Mouse (Mus musculus): ENCODE data around the gene Fzr1. TPM values are rescaled to one million over a fixed set of nuclear protein-coding genes. Genes with fewer than 3 reads are reported as not detected.
A peak's percentile ranks its signal among the peaks of the same experiment; 100 is the strongest.

The Fzr1 gene
- total RNA-seq (2015) (17.1 and 21.7 TPM in 2 replicates), total RNA-seq (2017) (17.3 and 17.8 TPM in 2 replicates)

DNA sequence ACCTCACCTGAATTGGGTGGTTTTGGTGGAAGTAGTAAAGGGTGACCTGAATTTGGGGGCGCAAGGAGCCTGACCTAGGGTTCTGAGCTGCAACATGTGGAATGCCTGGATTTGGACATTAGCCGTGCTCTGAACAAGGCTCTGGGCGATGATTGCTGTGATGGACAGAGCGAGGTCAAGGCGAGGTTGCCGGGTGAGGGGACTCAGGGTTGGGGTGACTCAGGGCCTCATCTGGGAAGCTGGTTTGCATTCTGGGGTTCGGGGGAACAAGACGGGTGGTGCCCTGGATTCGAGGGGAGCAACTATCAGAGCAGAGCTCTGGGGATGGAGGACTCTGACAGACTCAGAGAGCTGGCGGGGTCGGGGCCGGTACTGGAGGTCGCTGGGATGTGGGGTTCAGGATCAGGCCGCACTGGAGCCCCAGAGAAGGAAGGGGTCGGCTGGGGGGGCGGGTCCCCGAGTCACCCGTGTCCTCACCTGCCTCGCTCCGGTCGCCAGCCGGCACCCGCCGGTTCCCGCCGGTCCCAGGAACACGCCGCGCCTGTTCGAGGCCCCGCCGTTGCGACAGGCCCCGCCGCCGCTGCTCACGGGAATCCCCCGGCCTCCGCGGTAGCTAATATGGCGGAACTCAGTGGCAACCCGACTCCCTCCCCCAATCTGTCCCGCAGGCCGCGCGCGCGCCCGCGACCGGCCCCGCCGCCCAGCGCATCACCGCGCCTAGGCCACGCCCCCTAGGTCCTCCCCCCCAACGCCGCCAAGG, at the start of gene Fzr1:
Gene Fzr1 (minus strand): TSS at position 724 of the 760 bp plus-strand sequence.
- ATAC-seq (replicated peaks; ENCODE audit: poor library complexity) = no peak

DNA sequence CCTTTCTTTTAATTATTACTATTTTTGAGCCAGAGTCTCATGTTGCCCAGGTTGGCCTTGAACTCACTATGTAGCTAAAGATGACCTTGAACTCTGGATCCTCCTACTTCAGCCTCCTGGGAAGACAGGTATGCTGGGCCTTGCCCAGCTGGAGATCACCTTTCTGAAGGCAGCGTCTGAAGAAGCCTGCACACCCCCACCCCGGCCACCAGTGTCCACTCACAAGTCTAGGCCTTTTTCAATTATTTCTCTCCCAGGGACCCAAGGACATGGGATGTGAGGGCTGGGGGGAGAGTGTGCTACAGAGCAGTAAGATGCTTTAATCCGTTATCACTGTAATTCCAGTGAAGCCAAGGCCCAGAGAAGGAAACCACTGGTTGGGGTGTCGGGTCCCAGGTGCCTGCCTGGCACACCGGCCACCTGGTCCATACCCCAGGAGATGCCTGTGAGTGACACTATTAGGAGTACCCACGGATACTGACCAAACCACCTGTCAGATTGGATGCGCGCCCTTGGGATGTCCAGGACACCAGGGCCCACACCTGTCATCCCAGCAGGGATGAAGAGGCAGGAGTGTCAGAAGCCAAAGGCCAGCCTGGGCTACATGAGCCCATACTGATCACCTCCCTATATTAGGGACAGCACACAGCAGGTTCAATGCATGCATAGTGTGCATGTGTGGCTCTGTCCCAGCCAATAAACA, 49.6 kb upstream of the Fzr1 start:
- ATAC-seq (replicated peaks; ENCODE audit: poor library complexity) = no peak

DNA sequence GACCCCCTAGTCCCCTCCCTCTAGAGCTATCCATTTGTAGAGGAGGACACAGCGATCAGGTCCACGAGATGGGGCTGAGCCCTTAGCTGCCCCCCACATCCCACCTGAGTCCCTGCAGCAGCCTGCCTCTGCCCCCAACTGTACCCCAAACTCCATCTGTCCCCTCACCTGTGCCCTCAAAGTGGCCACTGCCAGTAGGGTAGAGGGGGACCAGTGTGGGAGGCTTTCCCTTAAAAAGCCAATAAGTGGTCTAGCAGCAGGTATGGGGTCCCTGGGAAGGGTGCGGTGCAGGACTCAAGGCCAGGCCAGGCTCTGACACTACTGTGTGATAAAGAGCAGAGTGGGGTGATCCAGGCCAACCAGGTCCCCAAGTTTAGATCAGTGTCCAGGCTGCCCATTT, 49.0 kb upstream of the Fzr1 start:
- no peak for ATAC-seq (replicated peaks; ENCODE audit: poor library complexity)

DNA sequence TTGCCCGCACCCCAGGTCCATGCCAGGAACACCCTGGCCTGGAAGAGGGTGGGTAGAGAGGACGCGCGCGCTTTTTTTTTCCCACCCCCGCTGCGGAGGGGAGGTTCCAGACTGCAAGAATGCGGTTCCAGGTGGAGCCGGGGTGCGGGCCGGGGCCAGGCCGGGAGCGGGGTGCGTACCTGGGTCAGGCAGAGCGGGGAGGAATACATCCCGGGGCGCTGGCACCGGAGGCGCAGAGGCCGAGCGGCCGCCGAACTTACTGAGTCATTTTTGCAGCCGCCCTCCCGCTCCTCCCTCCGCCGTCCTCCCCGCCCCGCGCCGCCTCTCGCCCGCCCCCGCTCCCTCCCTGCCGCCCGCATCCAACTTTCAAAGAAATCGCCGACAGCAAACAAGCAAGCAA, 48.6 kb upstream of the Fzr1 start:
- 0 out of 2 replicates have a peak, but pooled peaks have one; percentile 9 for ATAC-seq (replicated peaks; ENCODE audit: poor library complexity)

DNA sequence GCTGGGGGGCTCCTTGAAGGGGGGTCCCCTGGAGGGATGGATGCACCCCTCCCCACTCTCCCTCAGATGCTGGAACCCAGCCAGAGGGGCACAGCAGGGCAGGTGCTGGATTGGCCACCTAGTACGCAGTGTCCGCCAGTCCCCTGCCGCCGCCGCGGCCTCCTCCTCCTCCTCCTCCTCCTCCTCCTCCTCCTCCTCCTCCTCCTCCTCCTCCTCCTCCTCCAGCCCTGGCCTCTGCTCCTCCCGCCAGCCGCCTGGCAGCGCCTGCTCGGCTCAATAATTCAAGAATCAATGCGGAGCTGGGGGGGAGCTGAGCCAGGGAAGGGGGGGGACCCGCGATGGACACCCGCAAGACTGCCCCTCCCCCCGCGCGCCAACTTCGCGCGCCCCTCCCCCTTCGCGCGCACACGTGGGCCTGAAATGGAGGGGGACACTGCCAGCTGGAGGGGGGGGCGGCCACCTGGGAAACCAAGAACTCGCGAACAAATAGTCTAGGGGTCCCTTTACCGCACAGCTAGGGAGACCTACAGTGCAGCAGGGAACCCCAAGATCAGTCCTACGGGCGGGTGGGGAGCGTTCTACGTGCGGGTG, 47.9 kb upstream of the Fzr1 start:
- ATAC-seq (replicated peaks; ENCODE audit: poor library complexity) = no peak

DNA sequence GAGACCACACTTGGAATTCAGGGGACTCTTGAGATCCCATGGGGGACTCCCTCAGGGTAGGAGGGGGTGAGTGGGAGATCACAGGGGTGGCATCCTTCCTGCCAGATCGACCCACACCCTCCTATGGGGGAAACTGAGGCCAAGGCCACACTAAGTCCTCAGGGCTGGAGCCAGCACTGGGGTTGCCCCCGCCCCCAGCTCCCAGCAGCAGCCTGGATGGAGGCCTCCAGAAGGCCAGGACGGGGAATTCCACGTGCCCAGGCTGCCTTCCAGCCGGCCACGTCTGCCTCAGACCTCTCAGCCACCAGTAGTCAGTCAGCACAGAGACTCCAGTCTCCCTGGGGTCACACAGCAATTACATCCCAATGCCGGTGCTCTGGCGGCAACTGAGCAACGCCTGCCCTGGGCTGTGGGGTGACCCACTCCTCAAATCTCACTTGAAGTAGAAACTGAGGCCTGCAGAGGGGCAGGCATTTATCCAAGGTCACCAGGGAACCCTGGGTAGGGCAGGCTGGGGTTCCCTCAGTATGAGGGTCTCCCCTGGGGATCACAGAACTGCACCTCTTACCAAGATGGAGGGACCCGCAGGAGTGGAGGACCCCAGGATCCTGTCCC, 47.0 kb upstream of the Fzr1 start:
- no peak for ATAC-seq (replicated peaks; ENCODE audit: poor library complexity)

DNA sequence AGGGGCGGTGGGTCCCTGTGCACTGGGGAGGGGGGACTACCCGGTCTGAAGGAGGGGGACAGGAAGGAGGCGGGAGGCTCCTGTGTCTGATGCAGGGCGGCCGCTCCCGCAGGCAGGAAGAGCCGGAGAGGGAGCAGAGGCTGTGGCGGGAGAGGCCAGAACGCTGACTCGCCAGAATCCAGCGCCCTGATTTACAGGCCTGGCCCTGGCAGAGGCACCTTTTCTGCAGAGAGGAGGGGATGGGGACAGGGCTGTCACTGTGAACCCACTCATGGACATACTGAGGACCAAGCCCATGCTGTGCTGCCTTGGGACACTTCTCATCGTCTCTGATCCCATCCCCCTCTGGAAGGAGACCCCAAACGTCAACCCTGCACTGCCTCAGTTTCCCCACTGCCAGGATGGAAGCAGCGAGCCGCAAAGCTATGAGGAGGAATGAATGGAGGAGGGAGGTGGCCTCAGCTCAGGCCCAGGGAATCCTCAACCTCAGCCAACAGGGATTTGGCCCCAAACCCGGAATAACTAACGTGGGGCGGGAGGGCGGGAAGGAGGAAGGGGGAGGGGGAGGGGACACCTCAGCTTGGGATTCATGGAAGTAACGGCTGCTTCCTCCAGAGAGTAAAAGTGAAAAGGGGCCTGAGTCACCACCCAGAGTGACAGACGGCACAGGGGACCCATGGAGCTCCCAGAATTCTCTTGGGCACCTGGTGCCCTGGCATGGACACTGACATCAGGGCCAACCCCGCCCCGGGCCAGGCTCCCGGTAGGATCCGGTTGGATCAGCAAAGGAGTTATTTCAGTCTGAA, 46.1 kb upstream of the Fzr1 start:
- ATAC-seq (replicated peaks; ENCODE audit: poor library complexity) = no peak

DNA sequence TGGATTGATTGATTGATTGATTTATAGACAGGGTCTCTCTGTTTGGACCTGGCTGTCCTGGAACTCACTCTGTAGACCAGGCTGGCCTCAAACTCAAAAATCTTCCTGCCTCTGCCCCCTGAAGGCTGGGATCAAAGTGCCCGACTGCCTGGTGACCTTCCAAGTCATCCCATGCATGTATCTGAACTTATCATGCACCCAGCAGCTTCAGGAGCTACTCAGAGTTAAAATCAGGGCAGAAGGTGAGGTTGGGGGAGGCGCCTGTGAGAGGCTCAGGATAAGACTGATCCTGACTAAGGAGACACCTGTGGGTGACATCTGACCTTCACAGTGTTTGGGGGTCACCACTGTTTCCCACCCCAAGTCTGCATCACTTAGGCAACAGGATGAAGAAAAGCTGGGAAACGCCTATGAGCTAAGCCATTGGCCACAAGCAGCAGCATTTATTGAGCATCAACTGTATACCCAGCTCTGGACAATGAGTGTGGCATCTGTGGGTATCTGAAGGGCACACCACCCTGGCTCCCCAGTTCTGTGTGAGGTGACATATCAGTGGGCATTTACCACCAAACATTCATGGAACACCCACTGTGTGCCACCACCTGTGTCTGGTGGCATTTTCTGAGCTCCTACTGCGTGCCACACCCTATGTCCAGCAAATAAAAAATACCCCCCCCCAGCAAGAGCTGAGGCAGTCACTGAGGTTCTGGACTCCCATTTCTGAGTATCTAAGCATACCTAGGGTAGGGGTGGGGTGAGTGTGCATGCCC, 45.3 kb upstream of the Fzr1 start:
- no peak for ATAC-seq (replicated peaks; ENCODE audit: poor library complexity)

DNA sequence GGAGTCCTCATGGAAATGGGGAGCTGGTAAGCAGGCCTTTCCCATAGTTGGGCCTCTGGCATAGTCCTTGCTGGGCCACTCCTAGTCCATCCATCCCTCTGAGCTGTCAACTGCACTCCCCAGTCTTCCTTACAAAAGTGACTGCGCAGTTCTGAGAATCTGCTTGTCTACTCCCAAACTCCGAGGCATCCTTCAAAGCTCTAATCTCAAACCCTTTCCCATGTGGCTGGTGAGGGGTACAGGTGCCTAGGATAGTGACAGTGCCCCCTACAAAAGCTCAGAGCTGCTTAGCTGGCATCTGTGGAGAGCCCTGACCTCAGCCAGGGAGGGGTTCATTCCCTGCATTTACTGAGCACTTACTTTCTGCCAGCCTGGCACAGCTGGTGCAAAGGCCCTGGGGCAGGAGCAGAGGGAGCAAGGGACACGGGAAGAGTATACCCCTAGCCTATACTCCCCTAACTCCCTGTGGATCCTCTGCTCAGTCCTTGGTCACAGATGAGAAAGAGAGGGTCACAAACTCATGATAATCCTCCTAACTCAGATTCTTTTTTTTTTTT, 44.4 kb upstream of the Fzr1 start:
- ATAC-seq (replicated peaks; ENCODE audit: poor library complexity) = no peak

DNA sequence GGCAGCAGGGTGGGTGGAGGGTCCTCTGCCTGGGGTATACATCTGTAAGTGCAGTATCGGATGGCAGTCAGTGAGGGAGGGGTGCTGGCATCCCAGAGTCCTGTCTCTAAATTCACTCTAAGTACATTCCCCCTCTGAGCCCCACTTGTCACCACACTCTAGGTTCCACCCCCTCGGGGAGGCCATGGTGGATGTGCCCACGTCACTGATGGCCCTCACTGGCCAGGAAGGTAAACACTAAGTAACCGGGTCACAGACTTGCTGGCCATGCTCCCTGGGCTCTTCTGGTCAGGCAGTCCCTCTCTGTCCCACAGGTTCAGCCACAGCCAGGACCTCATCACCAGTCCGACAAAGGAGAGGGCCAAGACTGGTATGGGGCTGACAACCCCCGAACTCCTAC, 43.9 kb upstream of the Fzr1 start:
- no peak for ATAC-seq (replicated peaks; ENCODE audit: poor library complexity)

DNA sequence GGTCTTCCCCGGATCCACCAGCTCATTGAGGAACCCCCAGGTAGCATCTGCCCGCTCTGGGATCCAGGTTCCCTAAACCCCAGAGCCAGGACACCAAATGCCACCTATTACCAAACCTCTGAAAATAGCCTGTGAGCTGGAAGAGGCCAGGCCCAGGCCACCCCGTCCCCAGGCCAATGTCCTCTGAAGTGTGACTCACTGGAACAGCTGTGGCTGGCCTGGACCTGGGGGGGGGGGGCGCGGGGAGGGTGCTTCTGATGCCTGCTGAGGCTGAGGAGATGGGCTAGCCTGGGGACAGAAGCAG, 43.4 kb upstream of the Fzr1 start:
- no peak for ATAC-seq (replicated peaks; ENCODE audit: poor library complexity)

DNA sequence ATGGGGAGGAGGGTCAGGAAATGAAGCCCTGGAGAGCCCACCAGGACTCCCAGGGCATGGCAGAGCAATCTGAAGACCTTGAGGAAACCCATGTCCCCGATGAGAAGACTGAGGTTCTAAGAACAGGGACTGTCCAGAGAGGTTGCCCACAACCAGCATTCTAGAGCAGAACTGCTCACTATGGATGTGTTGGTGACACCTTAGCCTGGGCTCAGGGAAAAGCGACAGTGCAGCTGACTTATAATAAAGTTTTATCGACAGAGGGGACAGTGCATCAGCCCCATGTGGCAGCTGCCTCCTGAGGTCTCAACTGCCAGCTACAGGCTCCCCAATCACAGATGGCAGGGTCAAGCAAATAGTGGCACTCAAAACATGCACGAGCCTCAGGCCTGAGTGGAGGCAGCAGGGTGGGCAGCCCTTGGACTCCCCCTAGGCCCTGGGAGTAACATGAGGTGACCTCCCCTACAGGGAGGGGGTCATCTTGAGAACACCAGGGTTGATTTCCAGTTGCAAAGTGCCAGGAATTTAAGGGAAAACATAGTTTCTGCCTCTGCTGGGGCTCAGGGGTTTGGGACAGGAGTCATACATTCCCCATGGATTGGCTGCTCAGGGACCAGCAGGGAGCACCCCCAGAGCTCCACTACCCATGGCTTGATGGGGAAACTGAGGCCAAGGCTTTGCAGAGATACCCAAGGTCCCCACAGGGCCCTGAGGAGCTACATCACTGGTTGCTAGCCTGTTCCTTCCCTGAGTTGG, 42.9 kb upstream of the Fzr1 start:
- ATAC-seq (replicated peaks; ENCODE audit: poor library complexity) = no peak

DNA sequence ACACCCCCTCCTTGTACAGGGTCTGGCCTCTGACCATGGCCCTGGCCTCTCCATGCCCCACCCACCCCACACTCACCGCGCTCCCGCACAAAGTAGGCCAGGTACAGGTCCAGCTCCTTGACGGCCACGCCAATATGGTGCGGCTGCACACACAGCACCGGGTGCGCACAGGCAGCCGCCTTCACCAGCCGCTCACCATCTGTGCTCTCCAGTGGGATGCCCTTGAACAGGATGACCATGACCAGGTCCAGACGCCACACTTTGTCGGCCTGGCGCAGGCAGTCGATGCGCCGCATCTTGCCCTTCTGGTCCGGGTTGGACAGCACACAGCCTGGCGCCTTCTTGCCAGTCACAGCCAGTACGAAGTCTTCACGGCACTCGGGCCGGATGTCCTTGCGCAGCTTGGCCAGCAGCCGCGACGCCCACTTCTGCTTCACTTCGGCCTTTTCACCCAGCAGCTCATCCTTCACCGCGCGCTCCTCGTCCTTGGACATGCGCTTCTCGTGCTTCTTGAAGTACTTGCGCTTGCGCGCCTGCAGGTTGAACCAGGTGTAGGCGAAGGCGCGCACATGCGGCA, 42.0 kb upstream of the Fzr1 start:
- no peak for ATAC-seq (replicated peaks; ENCODE audit: poor library complexity)

DNA sequence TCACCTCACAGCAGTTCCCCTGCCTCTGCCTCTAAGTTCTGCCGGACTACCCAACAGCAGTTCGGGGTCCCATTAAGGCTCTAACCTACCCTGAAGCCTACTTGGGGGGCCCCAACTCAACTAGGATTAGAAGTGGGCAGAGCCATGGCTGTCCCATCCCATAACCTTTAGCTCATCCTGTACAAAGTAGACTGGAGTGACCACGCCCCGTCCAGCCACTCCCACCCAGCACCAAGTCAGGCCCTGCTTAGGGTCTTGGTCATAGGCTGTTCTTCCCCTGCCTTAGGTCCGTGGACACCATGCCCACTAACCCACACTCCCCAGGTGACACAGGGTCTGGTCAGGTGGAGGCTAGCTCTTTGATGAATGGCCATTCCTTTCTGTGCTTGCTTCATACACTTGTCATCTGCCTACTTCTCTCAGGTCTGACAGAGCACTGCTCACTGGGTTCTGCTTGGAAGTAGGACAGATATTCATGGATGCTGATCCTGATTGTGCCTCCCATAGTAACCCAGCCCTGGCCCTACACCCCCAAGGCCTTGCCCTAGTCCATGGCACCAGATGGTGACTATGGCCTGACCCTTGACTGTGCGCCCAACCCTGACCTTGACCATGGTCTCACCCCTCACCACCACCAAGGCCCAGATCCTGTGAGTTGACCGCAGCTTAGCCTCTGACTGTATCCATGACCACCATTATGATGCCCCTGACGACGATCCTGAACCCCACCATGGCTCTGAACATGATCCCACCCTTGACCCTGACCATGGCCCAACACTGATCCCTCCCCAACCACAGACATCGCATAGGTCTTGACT, 41.0 kb upstream of the Fzr1 start:
- ATAC-seq (replicated peaks; ENCODE audit: poor library complexity) = no peak

DNA sequence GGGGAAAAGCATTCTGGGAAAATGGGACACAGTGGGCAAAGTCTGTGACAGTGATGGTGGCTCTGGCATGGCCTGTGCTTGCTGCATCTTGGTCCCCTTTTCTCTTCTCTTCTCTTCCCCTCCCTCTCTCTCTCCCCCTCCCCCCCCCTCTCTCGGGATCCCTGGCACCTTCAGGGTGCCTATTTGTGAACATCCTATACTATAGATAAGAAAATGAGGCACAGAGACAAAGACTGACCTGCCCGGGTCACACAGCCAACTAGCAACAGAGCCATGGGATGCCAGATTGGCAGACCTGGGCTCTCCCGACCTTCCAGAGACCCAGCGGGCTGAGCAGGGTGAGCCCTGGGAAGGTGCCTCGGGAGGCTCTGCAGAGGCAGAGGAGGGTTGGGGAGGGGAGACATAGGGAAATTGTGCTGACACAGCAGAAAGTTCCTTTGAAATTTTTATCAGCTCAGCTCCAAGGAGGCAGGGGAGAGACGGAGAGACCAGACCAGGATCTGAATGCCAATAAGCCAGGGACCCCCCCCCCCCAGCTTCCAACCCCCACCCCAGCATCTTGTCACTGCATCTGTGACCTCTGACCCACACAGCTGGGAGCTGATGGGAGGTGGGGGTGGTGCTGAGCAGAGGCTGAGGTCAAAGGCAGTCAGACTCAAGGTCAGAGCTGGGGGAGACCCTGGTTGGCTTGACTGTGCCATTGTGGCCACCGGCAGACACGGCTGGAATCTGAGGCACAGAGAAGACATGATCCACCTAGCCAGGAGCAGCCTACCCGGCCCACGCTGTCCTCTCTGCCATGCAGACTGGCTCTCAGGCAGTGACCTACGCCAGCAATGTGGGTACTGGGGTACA, 40.1 kb upstream of the Fzr1 start:
- no peak for ATAC-seq (replicated peaks; ENCODE audit: poor library complexity)

DNA sequence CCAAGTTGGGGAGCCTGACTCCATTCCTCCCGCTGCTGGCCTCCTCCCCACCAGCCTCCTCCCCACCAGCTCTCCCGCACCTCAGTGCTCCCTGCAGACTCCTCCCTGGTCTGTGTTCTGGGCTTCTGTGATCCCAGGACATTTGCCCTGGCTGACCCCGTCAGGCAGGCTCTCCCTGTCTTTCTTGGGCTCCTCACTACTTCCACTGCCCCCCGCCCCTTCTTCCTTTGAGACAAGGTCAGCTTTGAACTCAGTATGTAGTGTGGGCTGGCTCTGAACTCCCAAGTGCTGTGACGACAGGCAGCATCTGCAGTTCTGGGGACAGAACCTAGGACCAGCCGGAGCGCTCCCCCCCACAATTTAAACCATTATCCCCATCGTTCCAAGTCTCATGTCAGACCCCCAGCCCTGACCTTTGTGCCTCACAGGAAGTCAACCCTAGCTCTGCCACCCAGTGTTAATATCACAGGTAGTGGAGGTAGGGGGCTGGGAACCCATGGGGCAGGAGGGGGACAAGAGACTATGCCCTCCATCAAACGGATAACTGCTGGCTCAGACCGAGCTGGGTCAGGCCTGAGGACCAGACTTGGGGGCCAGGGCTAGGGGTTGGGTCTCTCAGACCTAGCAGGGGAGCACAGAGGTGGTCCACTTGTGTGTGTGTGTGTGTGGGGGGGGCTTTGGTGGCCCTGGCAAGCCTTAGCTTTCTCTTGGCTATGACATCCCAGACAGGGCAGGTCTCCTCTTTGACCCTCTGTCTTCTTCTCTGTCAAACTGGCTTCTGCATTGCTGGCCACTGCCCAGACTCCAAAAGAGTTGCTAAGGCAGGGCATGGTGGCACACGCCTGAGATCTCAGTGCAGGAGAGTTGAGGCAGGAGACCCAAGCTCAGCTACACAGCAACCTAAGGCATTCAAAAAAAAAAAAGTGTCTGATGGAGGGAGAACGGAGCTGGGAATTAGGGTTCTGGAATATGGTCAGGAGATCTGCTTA, 39.2 kb upstream of the Fzr1 start:
- no peak for ATAC-seq (replicated peaks; ENCODE audit: poor library complexity)
